In genomic region chr17:33032376-33032775, GRCm38 (mm10) we compare ENCODE assay signal across 9 mouse cellular contexts. TPM values are rescaled to one million over a fixed set of nuclear protein-coding genes. Genes with fewer than 3 reads are reported as not detected.
A peak's percentile ranks its signal among the peaks of the same experiment; 100 is the strongest.
DNase-seq lines count a peak whose midpoint lies in the region; ATAC-seq and TF ChIP-seq lines count a peak whose summit lies in the region.
"Had no signal": no experiment of that assay in that cellular context is flagged by ENCODE, and none has a peak within 500 bp of the region (broad histone marks: within the 10 kb centered on the region; RNA-seq: fewer than 3 reads in every experiment).

No protein-coding gene starts in this region.

- H3K4me1 ChIP-seq in lung, embryonic 14.5 days (ENCODE audit: insufficient read depth): no peaks in the 10 kb centered on the region
- no peaks in the 10 kb centered on the region for H3K4me1 ChIP-seq in embryonic facial prominence, embryonic 10.5 days
- H3K4me1 ChIP-seq in intestine, postnatal 0 days (replicated peaks; ENCODE audit: control insufficient read depth, insufficient read depth, low read length): no peaks in the 10 kb centered on the region
- H3K4me1 ChIP-seq in neural tube, embryonic 13.5 days (replicated peaks): peaks cover 19% of the 10 kb centered on the region

- DNase-seq in lung, embryonic 14.5 days: peak; percentile 7
- no peak for DNase-seq in lung, adult 18-20 months
- no peak for DNase-seq in embryonic facial prominence, embryonic 10.5 days (ENCODE audit: low spot score)
- no peak for DNase-seq in layer of hippocampus, postnatal 25 days (ENCODE audit: extremely low spot score in 1 of 2, low spot score in 1 of 2)
- DNase-seq in right cerebral cortex, postnatal 4 days: no peak
- DNase-seq in right cerebral cortex, postnatal 10 days (ENCODE audit: low spot score in 2 of 2): no peak

- TF ChIP-seq CTCF in lung, embryonic 14.5 days (IDR thresholded peaks at IDR 0.05; ENCODE audit: low read depth): no peak
- no peak for TF ChIP-seq CTCF in intestine, postnatal 0 days (IDR thresholded peaks at IDR 0.05; ENCODE audit: low read depth)

- H3K27ac ChIP-seq in lung, embryonic 14.5 days (ENCODE audit: low read depth): no peak overlapping the region
- H3K27ac ChIP-seq in embryonic facial prominence, embryonic 10.5 days (replicated peaks): peak overlapping the region; percentile 94
- H3K27ac ChIP-seq in intestine, postnatal 0 days (ENCODE audit: low read depth, low read length): no peak overlapping the region
- peak overlapping the region; percentile 91 for H3K27ac ChIP-seq in neural tube, embryonic 13.5 days (replicated peaks)

- peaks cover 3% of the 10 kb centered on the region; the same call in 1 of the 2 replicates for H3K9me3 ChIP-seq in lung, embryonic 14.5 days (ENCODE audit: low read depth, low read length)
- H3K9me3 ChIP-seq in embryonic facial prominence, embryonic 10.5 days: peaks cover 18% of the 10 kb centered on the region; the same call in 1 of the 2 replicates
- H3K9me3 ChIP-seq in intestine, postnatal 0 days (ENCODE audit: control insufficient read depth): peaks cover 2% of the 10 kb centered on the region; the same call in 1 of the 2 replicates
- peaks cover 11% of the 10 kb centered on the region for H3K9me3 ChIP-seq in neural tube, embryonic 13.5 days

- H3K27me3 ChIP-seq in lung, embryonic 14.5 days (ENCODE audit: insufficient read depth, low read length): no peaks in the 10 kb centered on the region
- no peaks in the 10 kb centered on the region for H3K27me3 ChIP-seq in embryonic facial prominence, embryonic 10.5 days (replicated peaks; ENCODE audit: low read depth, poor library complexity, severe bottlenecking)
- no peaks in the 10 kb centered on the region for H3K27me3 ChIP-seq in intestine, postnatal 0 days (replicated peaks; ENCODE audit: control insufficient read depth, insufficient read depth, low read length)
- H3K27me3 ChIP-seq in neural tube, embryonic 13.5 days: no peaks in the 10 kb centered on the region

- H3K4me2 ChIP-seq in lung, embryonic 14.5 days: peak overlapping the region; percentile 63
- peak overlapping the region; percentile 58 for H3K4me2 ChIP-seq in intestine, postnatal 0 days (replicated peaks; ENCODE audit: low read depth)
- peak overlapping the region; percentile 65 for H3K4me2 ChIP-seq in neural tube, embryonic 13.5 days

- no peak for ATAC-seq in lung, embryonic 14.5 days (ENCODE audit: insufficient read depth)
- ATAC-seq in intestine, postnatal 0 days: no peak
- ATAC-seq in neural tube, embryonic 13.5 days (ENCODE audit: low read depth): no peak

- WGBS in lung, embryonic 14.5 days: 6% methylated on average over 10 of the region's 10 CpGs
- WGBS in embryonic facial prominence, embryonic 10.5 days: 13% methylated on average over 10 of the region's 10 CpGs
- WGBS in intestine, postnatal 0 days: 7% methylated on average over 10 of the region's 10 CpGs
- WGBS in neural tube, embryonic 13.5 days: 9% methylated on average over 10 of the region's 10 CpGs

- H3K9ac ChIP-seq in lung, embryonic 14.5 days: peak overlapping the region; percentile 82
- H3K9ac ChIP-seq in intestine, postnatal 0 days (ENCODE audit: low read depth, low read length): no peak overlapping the region
- peak overlapping the region; percentile 91 for H3K9ac ChIP-seq in neural tube, embryonic 13.5 days

- H3K36me3 ChIP-seq in lung, embryonic 14.5 days (ENCODE audit: insufficient read depth): no peaks in the 10 kb centered on the region
- peaks cover 35% of the 10 kb centered on the region for H3K36me3 ChIP-seq in embryonic facial prominence, embryonic 10.5 days (replicated peaks)
- H3K36me3 ChIP-seq in intestine, postnatal 0 days (ENCODE audit: control insufficient read depth, insufficient read depth): no peaks in the 10 kb centered on the region
- H3K36me3 ChIP-seq in neural tube, embryonic 13.5 days: peaks cover 7% of the 10 kb centered on the region

- H3K4me3 ChIP-seq in lung, embryonic 14.5 days (ENCODE audit: low read depth, low read length): peak overlapping the region; percentile 78
- H3K4me3 ChIP-seq in embryonic facial prominence, embryonic 10.5 days: peak overlapping the region; percentile 93
- H3K4me3 ChIP-seq in intestine, postnatal 0 days (ENCODE audit: low read depth, low read length): peak overlapping the region; percentile 66
- H3K4me3 ChIP-seq in neural tube, embryonic 13.5 days: peak overlapping the region; percentile 91

RNA-seq across cellular contexts. Expression of gene Zfp763, which starts 0.8 kb away (rescaled TPM):
- polyA plus RNA-seq in lung, embryonic 14.5 days (2014; fragmentation: Nextera tagmentation; extraction: Ambion mirVana): 14.6 and 16.9 TPM in 2 replicates
- polyA plus RNA-seq in embryonic facial prominence, embryonic 10.5 days (2016; fragmentation: Nextera tagmentation; extraction: Ambion mirVana): 15.3 and 18.4 TPM in 2 replicates
- 3.7 and 4.1 TPM in 2 replicates for polyA plus RNA-seq in intestine, postnatal 0 days (2015; fragmentation: Nextera tagmentation; extraction: Ambion mirVana)
- polyA plus RNA-seq in neural tube, embryonic 13.5 days (2015; fragmentation: Nextera tagmentation; extraction: Ambion mirVana): 25.9 and 27.4 TPM in 2 replicates
- 10 to 100 TPM; 19.9 to 22.4 TPM for total RNA-seq in layer of hippocampus, postnatal 25 days (2021)

RNA-seq across cellular contexts. Expression of gene 4921501E09Rik, which starts 35.5 kb away (rescaled TPM):
- polyA plus RNA-seq in lung, embryonic 14.5 days (2014; fragmentation: Nextera tagmentation; extraction: Ambion mirVana): not detected in 2 replicates
- not detected in 2 replicates for polyA plus RNA-seq in embryonic facial prominence, embryonic 10.5 days (2016; fragmentation: Nextera tagmentation; extraction: Ambion mirVana)
- polyA plus RNA-seq in intestine, postnatal 0 days (2015; fragmentation: Nextera tagmentation; extraction: Ambion mirVana): not detected in 2 replicates
- polyA plus RNA-seq in neural tube, embryonic 13.5 days (2015; fragmentation: Nextera tagmentation; extraction: Ambion mirVana): not detected in 2 replicates
- total RNA-seq in layer of hippocampus, postnatal 25 days (2021): not detected
- total RNA-seq: common myeloid progenitor, adult 5-6 weeks had no signal

RNA-seq across cellular contexts. Expression of gene Zfp952, which starts 39.4 kb away (rescaled TPM):
- polyA plus RNA-seq in lung, embryonic 14.5 days (2014; fragmentation: Nextera tagmentation; extraction: Ambion mirVana): 13.6 and 14.5 TPM in 2 replicates
- polyA plus RNA-seq in embryonic facial prominence, embryonic 10.5 days (2016; fragmentation: Nextera tagmentation; extraction: Ambion mirVana): 13.1 and 13.3 TPM in 2 replicates
- polyA plus RNA-seq in intestine, postnatal 0 days (2015; fragmentation: Nextera tagmentation; extraction: Ambion mirVana): 4.7 and 4.9 TPM in 2 replicates
- polyA plus RNA-seq in neural tube, embryonic 13.5 days (2015; fragmentation: Nextera tagmentation; extraction: Ambion mirVana): 19.3 and 23.2 TPM in 2 replicates
- 10 to 100 TPM; 17.2 to 17.8 TPM for total RNA-seq in layer of hippocampus, postnatal 25 days (2021)

RNA-seq across cellular contexts. Expression of gene Zfp563, which starts 56.7 kb away (rescaled TPM):
- polyA plus RNA-seq in lung, embryonic 14.5 days (2014; fragmentation: Nextera tagmentation; extraction: Ambion mirVana): 6.2 and 8.0 TPM in 2 replicates
- 7.3 and 7.5 TPM in 2 replicates for polyA plus RNA-seq in embryonic facial prominence, embryonic 10.5 days (2016; fragmentation: Nextera tagmentation; extraction: Ambion mirVana)
- polyA plus RNA-seq in intestine, postnatal 0 days (2015; fragmentation: Nextera tagmentation; extraction: Ambion mirVana): 3.3 TPM in 2 replicates
- 17.7 and 23.4 TPM in 2 replicates for polyA plus RNA-seq in neural tube, embryonic 13.5 days (2015; fragmentation: Nextera tagmentation; extraction: Ambion mirVana)
- total RNA-seq in layer of hippocampus, postnatal 25 days (2021): 10 to 100 TPM; 17.9 to 21.8 TPM

Comparison
In these comparisons a context has a peak if more than half of its experiments do, and no peak if none do; other contexts are left out.
1. H3K27ac ChIP-seq: peak in embryonic facial prominence, embryonic 10.5 days (single experiment) and neural tube, embryonic 13.5 days (single experiment); none in lung, embryonic 14.5 days (single experiment) and intestine, postnatal 0 days (single experiment).
2. Peak in every context shown above with its lines, with median percentiles within 50 percentile points of each other: H3K4me2 ChIP-seq and H3K4me3 ChIP-seq.